Mouse (Mus musculus) cerebellum, adult 8-10 months (tissue): ENCODE data around the gene Abcc6.
"Not testable (repeated sequence)": the region's sequence is repeated elsewhere in the genome, so short reads cannot be mapped to it uniquely, and the experiment has no call there.

Experiments used
- DNase-seq: peaks from one replicate; pipeline ENCODE4 v3.0.0; 2022

Gene Abcc6

GRCm38 (mm10) chr7:46025436-46025835, 4.7 kb downstream of the Abcc6 start:
- no peak for DNase-seq

- DNase-seq: no peak
Observed at GRCm38 (mm10) chr7:46021951-46022350, 8.2 kb downstream of the Abcc6 start.

- DNase-seq: no peak
Observed at GRCm38 (mm10) chr7:46019594-46019993, 10.5 kb downstream of the Abcc6 start.

GRCm38 (mm10) chr7:46013266-46014010, 16.7 kb downstream of the Abcc6 start:
- DNase-seq: no peak

GRCm38 (mm10) chr7:46012121-46012520, 18.0 kb downstream of the Abcc6 start:
- no peak for DNase-seq

GRCm38 (mm10) chr7:46009578-46009977, 20.5 kb downstream of the Abcc6 start:
- DNase-seq: peak; percentile 54

- no peak for DNase-seq
Observed at GRCm38 (mm10) chr7:46002748-46003147, 27.4 kb downstream of the Abcc6 start.

- DNase-seq: no peak
Observed at GRCm38 (mm10) chr7:46000577-46000976, 29.5 kb downstream of the Abcc6 start.

- DNase-seq: no peak
Observed at GRCm38 (mm10) chr7:45992470-45992869, 37.6 kb downstream of the Abcc6 start.

GRCm38 (mm10) chr7:45988344-45988743, 41.8 kb downstream of the Abcc6 start:
- DNase-seq: no peak

GRCm38 (mm10) chr7:45986893-45987292, 43.2 kb downstream of the Abcc6 start:
- DNase-seq: no peak

GRCm38 (mm10) chr7:45981612-45982011, 48.5 kb downstream of the Abcc6 start:
- DNase-seq: no peak

- no peak for DNase-seq
Observed at GRCm38 (mm10) chr7:45974512-45974911, 55.6 kb downstream of the Abcc6 start.

GRCm38 (mm10) chr7:45974103-45974502, 56.0 kb downstream of the Abcc6 start:
- no peak for DNase-seq

GRCm38 (mm10) chr7:45973271-45973687, 56.8 kb downstream of the Abcc6 start:
- no peak for DNase-seq

- no peak for DNase-seq
Observed at GRCm38 (mm10) chr7:45971831-45972723, 58.0 kb downstream of the Abcc6 start.

- DNase-seq: no peak
Observed at GRCm38 (mm10) chr7:45956611-45957010, 73.5 kb downstream of the Abcc6 start.

- no peak for DNase-seq
Observed at GRCm38 (mm10) chr7:45949061-45949460, 81.0 kb downstream of the Abcc6 start.

GRCm38 (mm10) chr7:45943280-45943679, 86.8 kb downstream of the Abcc6 start:
- DNase-seq: not testable (repeated sequence)

GRCm38 (mm10) chr7:45941986-45942385, 88.1 kb downstream of the Abcc6 start:
- DNase-seq: no peak

GRCm38 (mm10) chr7:45939836-45940235, 90.3 kb downstream of the Abcc6 start:
- no peak for DNase-seq

- peak; percentile 50 for DNase-seq
Observed at GRCm38 (mm10) chr7:45935114-45935513, 95.0 kb downstream of the Abcc6 start.

GRCm38 (mm10) chr7:45933766-45934165, 96.3 kb downstream of the Abcc6 start:
- not testable (repeated sequence) for DNase-seq

GRCm38 (mm10) chr7:45929688-45930087, 100.4 kb downstream of the Abcc6 start:
- DNase-seq: no peak
